Mouse (Mus musculus) cortical plate, adult 2 months (tissue): ENCODE measurements around the gene Kyat1.

ENCODE experiments used
- CTCF ChIP-seq: fragments of 200-500 bp; IDR thresholded peaks from 2 replicates; pipeline ENCODE4 v1.5.1; 2011; ENCODE audit warnings: mild to moderate bottlenecking, control low read depth, low read length; ENCODE audit not compliant: insufficient read depth; ENCODE audit errors: extremely low read depth
- POLR2A ChIP-seq: fragments of 200-500 bp; IDR thresholded peaks from 2 replicates; pipeline ENCODE4 v1.6.1; 2011; ENCODE audit warnings: mild to moderate bottlenecking, low read length, control low read depth; ENCODE audit not compliant: insufficient read depth; ENCODE audit errors: extremely low read depth

DNA sequence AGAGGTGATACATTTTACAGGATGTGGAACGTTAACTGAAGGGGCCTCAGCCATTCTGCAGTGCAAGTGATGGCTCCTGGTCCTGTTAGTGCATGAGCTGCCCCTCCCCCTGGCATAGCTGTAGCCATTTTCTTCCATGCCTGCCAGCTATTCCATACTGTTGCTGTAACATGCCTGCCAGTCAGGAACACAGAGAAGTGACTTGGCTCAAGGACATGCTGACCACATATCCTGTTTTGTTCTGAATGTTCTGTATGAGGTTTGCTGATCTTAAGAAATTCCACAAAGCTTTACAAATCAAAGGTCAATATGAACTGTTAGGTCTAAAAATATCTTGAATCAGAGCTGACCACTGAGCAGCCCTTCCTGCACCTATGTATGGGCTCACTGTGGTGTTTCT, 7.3 kb upstream of the Kyat1 start:
- TF ChIP-seq CTCF, result no peak
- no peak for TF ChIP-seq POLR2A
